Mouse (Mus musculus): Measurements from ENCODE around the gene Slc9a3r1.

Slc9a3r1 gene

DNA sequence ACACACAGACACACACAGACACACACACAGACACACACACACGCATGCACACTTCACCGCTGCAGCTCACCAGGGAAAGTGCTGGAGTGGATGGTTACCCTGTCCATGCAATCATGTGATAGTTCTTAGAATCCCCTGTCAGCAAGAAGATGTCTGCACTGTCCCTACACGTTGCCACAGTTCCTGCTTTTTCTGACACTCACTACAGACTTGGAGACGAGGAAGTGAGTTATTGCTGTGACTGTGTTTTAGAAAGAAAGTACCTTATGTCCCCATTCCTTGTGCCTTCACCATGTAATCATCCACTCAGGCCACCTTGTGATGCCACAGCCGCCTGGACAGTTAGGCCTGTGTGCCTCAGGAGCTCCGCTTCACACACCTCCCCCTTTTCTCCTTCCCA, 26.2 kb downstream of the Slc9a3r1 start:
- no peak for DNase-seq (ENCODE audit: low spot score)

DNA sequence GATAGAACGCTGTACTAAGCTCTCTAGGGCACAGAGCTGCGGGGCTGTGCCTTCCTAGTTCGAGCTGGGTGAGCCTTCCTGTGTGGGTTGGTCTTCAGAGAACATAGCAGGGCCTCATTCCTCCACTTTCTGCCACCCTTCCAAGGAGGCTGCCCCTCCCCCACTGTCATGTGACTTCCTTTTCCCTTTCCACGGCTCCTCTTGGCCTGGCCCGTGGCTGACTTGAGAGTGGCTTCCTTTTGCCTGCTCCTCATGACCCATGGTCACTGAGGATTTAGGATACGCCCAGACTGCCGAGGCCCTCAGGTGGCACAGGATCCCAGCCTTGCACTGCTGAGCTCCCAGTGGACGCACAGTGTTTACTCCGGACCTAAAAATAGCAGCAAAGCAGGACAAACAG, 29.0 kb downstream of the Slc9a3r1 start:
- peak; percentile 65 for DNase-seq (ENCODE audit: low spot score)

DNA sequence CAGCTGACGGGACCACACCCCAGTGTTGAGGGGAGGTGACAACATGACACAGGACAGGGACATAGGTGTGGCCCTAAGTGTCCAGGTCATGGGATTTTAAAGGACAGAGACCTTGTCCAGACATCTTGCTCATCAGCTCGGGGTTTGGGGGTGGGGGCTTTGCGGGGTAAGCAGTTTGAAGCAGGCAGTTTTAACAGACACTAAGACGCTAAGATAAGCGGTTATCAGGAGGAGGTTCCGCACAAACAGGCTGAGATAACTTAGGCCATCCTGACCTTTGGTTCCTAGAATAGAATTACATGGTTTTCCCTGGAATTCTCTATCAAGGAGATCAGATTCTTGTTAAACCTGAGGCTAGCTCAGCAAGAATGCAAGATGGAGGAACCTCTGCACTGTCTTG, 31.6 kb downstream of the Slc9a3r1 start:
- DNase-seq (ENCODE audit: low spot score): no peak

DNA sequence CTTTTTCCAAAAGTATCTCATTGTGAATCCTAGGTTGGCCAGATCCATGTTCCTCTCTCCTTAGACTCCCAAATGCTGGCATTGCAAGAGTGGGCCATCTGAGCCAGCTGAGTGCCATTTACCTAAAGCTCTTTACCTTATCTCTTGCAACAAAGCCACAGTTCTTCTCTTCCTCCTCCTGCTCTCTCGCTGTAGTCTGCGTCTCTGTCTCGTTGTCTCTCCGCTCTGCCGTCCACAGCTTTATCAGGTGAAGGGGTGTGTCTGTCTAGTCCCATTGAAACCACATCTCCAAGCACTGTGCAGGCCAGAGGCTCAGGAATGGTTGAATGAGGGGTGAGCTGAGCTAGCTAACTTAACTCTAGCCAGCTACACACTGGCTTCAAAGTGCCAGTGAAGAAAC, 32.8 kb downstream of the Slc9a3r1 start:
- DNase-seq (ENCODE audit: low spot score): no peak

DNA sequence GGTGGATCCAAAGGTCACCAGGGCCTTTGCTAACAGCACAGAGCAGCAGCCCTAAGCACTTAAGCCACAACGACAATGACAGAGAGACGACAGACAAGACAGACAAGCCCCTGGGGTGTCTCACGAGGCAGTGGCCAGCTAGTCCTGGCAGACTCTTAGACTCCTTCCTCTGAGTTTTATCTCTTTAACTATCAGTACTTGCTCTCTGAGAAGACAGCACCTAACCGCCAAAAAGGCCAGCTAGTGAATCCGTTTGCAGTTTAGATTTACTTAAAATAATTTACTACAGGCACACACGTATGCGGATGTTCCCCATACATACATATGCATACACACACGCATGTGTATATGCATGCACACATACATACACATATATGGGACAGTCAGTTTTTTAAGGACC, 34.4 kb downstream of the Slc9a3r1 start:
- no peak for DNase-seq (ENCODE audit: low spot score)

DNA sequence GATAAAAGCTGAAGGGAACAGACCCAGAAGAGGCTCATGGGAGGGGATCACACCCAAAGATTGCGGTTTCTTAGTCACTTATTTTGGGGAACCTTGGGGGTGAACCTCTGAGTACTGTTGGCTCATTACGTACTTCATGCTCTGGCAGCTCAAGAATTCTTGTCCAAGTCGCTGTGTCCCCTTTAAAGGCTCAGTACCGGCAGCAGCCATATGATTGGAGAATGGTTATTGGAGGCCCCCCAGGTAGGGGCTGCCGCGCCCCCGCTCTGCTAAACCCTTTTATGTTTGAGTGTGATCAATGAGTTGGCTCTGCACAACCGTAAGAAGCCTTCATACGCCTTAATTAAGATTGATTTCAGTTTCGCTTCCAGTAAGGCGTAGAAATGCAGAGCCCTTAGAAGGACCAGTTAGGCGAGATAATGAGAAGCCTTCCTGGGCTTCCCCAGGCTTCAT, 35.8 kb downstream of the Slc9a3r1 start:
- no peak for DNase-seq (ENCODE audit: low spot score)

DNA sequence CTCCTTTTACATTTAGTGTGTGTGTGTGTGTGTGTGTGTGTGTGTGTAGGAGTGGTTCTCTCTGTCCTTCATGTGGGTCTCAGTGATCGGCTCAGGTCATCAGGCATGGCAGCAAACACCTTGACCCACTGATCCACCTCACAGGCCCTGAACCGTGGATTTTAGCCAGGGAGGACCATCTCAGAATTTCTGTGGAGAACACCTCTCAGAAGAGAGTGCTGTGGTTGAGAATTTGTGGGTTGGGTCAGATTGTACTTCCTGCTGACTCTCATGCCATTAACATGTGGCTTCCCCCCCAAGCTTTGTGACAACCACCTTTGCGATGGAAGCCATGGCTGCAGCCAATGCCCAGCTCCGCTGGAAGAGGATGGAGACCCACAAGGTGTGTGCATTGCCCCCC, 37.4 kb downstream of the Slc9a3r1 start:
- no peak for DNase-seq (ENCODE audit: low spot score)

DNA sequence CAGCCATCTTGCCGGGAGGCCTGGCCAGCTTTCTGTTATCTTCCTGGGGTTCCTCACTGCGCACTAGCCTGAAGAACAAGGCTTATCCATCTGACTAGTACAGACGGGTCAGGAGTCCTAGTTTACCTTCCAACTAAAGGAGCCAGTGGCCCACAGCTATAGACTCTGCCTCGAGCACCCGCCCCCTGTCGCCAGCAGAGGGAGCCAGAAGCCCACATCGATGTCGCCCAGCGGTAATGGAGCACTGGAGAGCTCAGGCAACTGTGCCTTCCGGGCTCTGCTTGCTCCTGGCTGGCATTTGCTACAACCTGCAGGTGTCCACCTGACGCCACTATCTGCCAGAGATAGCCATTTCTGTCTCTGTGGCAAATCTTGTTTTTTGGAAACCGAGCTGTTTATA, 39.2 kb downstream of the Slc9a3r1 start:
- DNase-seq (ENCODE audit: low spot score): peak; percentile 90

DNA sequence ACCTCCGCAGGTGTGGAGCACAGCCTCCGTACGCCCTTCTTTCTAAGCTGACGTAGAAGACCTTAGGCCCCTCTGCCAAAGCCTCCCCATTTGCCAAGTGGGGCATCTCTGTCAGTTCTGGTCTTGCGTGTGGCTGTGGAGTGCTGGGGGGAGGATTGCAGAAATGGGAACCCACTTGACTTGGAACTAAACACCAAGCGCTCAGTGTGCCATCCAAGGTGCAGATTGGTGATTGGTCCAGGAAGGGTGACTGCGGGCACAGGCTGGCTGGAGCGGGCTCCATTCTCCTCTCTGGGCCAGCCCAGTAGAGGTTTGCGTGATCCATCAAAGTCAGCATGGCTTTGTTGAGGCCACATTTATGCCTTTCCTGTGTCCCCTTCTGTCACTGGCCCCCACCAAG, 39.6 kb downstream of the Slc9a3r1 start:
- DNase-seq (ENCODE audit: low spot score): no peak

DNA sequence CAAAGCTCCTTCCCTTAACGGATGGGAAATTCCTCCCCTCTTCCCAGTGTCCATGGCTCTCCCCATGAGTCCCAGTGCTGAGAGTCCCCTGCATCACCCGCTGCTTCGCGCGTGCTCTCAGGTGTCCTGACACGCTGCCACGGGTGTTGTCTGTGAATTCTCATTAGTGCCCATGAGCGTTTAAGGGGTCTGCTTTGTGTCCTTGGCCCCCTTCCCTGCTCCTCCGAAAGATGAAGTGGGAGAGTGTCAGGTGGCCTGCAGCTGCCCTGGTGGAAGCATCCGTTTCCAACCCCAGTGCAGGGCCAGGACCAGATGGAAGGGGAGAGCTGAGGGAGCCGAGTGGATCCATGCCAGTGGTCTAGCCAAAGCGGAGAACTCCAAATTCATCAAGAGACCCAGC, 45.0 kb downstream of the Slc9a3r1 start:
- no peak for DNase-seq (ENCODE audit: low spot score)

DNA sequence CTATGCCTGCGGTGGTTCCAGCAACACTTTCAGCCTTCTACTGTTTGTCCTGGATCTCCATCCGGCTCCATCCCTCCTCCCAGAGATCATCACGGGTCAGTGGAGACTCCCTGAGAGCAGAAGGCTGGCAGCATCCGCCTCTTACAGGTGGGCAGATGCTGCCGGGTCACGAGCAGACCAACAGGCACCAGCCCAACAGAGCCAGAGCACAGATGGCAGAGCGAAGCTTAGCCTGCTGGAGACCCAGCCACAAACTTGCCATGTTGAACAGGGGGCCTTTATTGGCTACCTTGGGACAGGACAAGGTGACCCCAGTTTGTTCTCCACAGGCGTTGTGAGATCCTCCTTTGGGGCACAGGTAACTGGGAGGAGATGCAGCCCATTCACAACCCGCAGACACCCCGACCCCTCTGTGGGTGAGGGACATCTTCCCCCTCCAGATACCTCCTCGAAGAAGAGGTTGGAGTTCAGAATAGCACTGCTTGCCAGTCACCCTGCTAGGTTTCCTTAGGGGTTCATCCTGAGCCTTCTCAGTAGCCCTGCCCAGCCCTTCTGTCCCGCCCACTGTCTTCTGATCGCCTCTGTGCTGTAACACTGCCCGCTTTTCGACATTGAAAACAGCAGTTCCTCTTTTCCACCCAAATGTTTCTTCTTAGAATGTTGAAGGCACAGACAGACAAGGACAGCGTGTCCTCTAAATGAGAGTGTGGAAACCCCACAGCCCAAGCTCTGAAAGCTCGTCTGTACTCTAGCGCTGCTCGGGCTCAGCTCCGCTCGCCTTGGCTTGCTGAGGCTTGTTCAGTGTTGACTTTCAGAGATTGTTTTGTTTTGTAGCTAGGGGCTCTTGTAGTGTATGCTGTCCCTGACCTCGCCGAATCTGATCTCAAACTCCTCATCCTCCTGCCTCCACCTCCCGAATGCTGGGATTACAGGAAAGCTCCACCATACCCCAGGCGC, 45.9 kb downstream of the Slc9a3r1 start:
- no peak for DNase-seq (ENCODE audit: low spot score)

DNA sequence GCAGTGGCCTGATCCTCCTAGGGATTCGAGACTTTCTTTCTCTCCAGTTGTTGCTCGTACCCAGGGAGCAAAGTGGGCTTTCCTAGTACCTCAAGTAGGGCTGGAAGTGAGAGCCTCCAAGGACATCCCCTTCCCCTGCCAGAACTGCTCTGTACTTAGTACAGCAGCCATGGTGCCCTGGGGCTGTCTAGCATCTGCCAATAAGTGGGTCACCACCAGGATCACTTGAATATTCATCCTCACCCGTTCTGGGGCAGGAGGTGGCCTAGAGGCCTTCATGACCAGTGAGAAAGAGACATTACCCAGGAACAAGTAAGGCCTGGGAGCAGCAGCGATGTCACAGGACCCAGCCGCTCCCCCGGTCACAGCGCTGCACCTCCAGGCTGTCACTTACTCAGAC, 46.8 kb downstream of the Slc9a3r1 start:
- no peak for DNase-seq (ENCODE audit: low spot score)

DNA sequence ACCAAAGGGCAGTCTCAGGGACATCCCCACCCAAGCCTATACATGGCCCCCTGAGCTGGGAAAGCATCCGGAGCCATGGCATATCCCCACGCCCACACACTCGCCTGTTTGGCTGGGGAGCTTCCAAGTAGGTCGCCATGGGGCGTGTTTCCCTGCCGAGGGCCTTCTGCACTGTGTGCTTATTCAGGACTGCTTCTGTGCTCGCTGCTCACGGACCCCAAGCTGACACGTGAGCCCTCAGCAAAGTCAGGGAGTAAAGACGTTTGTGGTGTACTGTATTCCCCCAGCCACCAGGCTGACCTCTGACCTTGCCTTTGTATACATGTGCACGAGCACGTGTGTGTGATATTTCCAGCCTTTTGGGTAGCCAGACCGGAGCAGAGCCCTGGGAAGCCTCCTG, 49.0 kb downstream of the Slc9a3r1 start:
- no peak for DNase-seq (ENCODE audit: low spot score)

DNA sequence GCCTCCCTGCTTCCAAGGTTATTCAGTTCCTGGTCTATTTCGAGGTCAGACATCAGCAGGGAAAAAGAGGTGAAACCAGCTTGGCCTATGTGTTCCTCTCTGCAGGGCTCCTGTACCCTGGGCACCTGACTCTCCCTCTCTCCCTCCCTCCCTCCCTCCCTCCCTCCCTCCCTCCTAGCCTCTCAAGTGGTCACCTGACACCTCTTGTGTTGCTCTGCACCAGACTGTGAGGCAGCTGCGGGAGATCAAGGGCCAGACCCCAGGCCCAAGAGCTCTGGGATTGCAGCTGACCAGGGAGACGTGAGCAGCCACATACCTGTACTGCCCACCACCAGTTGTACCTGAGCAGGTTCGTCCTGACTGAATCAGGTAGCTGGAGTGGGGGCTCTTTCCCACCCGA, 52.0 kb downstream of the Slc9a3r1 start:
- no peak for DNase-seq (ENCODE audit: low spot score)

DNA sequence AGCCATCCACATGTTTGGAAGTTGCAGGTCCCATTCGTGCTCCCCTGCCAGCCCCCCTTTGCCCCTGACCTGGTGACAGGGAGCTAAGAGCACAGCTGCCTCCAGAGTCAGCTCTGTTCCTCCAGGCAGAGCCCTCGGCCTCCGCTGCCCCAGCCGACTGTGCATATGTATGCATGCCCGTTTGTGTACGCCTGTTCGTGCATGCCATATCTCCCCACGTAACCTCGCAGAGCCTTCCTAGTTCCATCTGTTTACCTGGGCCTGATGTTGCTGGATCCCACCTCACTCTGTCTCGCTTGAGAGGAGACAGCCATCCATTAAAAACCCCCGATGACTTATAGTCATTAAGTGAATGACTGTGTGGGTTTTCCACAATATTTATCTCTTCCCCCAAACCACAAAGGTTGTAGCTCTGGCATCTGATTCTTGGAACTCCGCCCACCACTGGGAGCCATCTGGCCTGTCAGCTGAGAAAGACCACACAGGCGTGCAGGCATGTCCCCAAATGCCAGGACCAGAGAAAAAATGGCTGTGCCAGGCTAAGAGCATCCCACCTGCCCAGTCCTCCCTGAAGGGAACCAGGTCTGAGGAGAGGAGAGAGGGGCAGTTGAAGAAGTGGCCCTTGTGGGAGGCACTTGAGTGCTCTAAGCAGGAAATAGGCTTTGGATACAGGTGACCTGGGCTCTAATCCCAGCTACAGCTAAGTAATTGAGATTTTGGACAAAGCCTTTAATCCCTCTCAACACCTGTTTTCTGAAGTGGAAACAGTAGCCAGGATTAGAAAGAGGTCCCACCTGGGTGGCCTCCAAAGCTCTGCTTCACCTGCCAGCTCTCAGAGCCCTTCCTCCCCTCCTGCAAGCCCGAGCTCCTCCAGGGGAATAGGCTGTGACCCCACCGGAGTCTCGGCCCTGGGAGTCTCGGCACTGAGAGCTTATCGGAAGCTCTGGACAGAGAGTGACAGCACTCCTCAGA, 54.6 kb downstream of the Slc9a3r1 start:
- DNase-seq (ENCODE audit: low spot score): no peak

DNA sequence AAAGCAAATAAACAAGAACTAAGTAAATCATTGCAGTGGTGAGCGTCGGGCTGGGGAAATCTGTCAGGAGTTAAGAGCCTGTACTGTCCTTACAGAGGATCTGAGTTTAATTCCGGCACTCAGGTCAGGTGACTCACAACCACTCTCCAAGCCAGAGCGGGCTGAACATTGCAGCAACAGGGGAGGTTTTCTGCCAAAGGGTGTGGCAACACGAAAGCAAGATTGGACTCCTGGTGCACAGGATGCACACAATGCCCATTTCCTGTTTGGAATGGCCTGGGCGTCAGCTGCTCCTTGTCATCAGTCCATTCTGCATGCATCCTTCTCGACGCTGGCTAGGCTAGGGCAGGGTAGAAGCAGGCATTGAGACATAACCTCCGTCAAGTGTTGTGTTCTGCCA, 56.1 kb downstream of the Slc9a3r1 start:
- DNase-seq (ENCODE audit: low spot score): no peak

DNA sequence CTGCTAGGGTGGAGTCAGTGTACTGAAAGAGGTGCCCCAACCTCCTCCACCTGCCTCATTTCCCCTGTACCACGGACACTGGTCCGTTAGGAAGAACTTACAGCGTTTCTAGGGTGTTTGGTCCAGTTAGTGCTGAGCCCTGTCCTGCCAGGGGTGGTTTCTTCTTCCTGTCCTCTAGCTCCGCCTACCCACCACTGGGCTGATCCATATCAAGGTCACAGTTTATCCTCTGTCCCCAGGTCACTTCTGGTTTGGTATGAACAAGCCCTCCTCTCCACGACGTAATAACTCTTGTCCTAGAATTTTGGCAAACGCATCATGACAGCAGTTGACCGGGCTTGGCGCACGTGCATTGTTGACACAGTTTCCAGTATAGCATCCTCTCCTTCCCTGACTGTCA, 56.5 kb downstream of the Slc9a3r1 start:
- DNase-seq (ENCODE audit: low spot score): no peak

DNA sequence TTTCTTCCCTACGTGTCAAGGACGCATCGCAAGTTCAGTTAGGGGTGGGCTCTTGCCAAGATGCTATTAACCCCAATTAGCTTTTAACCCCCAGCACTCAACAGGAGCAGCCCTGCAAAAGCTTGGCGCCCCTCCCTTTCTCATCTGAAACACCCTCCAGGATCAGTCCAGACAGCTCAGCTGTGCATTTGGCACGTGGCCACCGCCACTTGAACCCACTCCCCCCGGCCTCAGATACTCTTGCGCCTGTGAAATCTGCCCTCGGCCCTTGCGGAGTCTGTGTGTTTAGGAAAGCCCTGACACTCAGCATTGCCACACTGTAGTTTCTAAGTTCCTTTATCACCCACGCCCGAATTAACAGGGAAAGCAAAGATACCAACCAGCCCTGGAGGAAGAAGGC, 58.9 kb downstream of the Slc9a3r1 start:
- no peak for DNase-seq (ENCODE audit: low spot score)

DNA sequence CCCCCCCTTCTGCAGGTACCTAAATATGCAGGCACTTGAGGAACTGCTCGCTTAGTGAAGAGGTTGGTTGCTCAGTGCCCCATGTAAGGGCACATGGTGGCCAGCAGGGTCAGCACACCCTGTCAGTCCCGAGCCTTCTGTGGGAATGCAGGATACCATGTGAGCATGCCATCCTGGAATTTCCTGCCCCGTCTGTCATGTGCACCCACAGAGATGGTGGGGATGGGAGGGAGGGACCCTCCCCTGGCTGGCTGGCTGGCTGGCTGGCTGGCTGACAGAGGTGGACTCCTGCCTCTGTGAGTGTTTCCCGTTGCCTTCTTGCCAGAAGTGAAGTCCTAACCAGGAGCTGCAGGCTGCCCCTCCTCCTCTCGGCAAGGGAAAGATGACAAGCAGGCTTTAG, 59.4 kb downstream of the Slc9a3r1 start:
- DNase-seq (ENCODE audit: low spot score): no peak

DNA sequence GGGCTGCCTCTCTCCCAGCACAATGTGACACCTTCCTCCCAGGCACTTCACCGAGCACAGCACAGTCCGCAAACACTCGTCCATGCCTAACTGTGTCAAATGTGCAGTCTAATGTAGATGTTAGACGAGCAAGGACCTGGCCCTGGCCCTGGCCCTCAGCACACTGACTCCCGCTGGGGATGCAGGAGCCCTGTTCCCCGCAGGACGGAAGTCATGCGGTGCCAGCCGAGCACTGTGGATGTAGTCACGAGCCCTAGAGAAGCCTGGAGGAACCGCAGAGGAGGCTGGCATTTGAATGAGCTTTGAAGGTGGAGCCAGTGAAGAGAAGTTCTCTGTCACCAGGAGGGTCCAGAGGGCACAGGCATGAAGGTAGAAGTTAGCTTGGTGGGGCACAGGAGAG, 60.3 kb downstream of the Slc9a3r1 start:
- DNase-seq (ENCODE audit: low spot score): no peak

DNA sequence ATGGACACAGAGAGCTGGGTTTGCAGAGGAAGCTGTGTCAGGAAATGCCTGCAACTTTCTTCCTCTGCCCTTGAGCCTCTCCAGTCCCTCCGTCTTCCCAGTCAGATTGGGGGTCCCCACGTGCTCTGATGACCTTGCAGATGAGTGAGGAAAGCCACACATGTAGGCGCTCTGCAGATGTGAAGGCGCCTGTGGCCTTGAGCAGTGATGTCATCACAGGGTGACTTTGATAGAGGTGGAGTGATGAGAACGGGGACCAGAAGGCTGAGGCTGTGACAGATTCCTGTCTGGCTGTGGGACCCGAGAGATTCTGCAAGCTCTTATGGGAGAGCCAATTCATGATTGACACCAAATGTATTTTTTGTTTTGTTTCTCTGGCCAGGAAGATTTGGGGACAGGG, 60.7 kb downstream of the Slc9a3r1 start:
- DNase-seq (ENCODE audit: low spot score): no peak

DNA sequence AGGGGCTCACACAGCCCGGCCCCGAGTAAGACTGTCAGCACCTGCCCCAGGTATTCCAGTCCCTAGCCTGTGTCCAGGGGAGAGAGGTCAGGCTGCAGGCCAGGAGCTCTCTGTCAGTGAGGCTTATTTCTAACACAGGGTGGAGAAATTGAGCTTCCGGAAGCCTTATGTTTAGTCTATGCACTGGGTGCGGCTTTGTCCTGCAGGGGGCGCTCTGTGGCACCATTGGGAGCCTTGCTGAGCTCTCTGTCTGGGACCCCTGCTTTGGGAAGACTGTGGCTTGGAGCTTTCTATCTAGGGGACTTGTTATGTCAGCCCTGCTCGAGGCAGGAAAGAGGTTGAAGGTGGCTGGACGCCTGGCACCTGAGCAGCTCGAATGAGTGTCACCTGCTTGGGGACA, 61.7 kb downstream of the Slc9a3r1 start:
- peak; percentile 85 for DNase-seq (ENCODE audit: low spot score)

DNA sequence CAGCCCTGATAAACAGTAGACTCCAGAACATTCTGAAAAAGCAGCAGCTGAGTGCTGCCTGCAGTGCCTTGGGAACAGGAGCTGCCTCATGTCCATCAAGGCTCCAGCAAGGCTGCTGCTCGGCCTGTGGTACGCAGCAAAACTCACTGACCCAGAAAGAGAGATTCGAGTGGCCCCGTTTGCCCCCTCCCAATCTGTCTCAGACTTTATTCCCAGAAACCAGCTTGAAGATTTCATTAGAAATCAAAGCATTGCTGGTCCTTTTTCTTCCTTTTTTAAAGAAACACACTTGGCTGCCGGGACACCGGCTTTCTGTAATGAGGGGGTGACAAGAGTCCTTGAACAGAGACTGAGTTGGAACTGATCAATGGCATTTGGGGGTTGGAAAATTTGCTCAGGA, 62.2 kb downstream of the Slc9a3r1 start:
- no peak for DNase-seq (ENCODE audit: low spot score)

Measured in testis, postnatal 10 days (tissue).